Mouse (Mus musculus) lung, adult 2 months (tissue): ENCODE measurements around the gene Melk.

Experiments
- CTCF ChIP-seq: fragments of 200-500 bp; IDR thresholded peaks from 2 replicates; pipeline ENCODE4 v1.5.1; 2011; ENCODE audit warnings: mild to moderate bottlenecking, low read length, control low read depth; ENCODE audit not compliant: insufficient read depth
- POLR2A ChIP-seq: fragments of 200-500 bp; IDR thresholded peaks from 2 replicates; pipeline ENCODE4 v1.6.1; 2011; ENCODE audit warnings: low read depth, mild to moderate bottlenecking, control low read depth, low read length, borderline replicate concordance; ENCODE audit errors: extremely low read depth

GRCm38 (mm10) chr4:44306585-44306984 lies 5.9 kb downstream of the Melk start:
- TF ChIP-seq CTCF (no peak), POLR2A (no peak)
